Mouse (Mus musculus) CH12.LX (cell line): ENCODE measurements at regions not wholly inside any gene's neighbourhood (a gene's known extent, or its start where the extent isn't known, plus 50 kb on each side); places are given as distances from the start of the nearest gene placed in this dataset.

Experiments
- DNase-seq: peaks from one replicate; pipeline ENCODE4 v3.0.0-alpha.2; 2013; ENCODE audit errors: extremely low read depth
- H3K27ac ChIP-seq: 2 replicates; pipeline ENCODE4 v1.5.1; 2012; ENCODE audit warnings: low read depth, mild to moderate bottlenecking, control low read depth, moderate library complexity; ENCODE audit not compliant: insufficient read depth
- H3K27me3 ChIP-seq: replicated peaks from 2 replicates; pipeline ENCODE3; 2012; ENCODE audit warnings: inconsistent platforms
- H3K36me3 ChIP-seq, 2 experiments: replicated peaks in 1 of 2; 2 replicates each; pipeline versions ENCODE3 to v1.6.1; 2012; ENCODE audit warnings: inconsistent platforms in 1 of 2, low read length in 1 of 2, mild to moderate bottlenecking in 1 of 2, mixed read lengths in 1 of 2, moderate library complexity in 1 of 2; ENCODE audit not compliant: control insufficient read depth in 1 of 2, insufficient read depth in 1 of 2
- H3K4me1 ChIP-seq, 2 experiments: 2 replicates each; pipeline ENCODE4 v1.6.1; 2012; ENCODE audit warnings: inconsistent platforms in 1 of 2, moderate library complexity in 1 of 2; ENCODE audit not compliant: insufficient read depth in 2 of 2, control insufficient read depth in 1 of 2
- H3K4me2 ChIP-seq: 2 replicates; pipeline ENCODE4 v1.6.1; 2012; ENCODE audit warnings: low read depth, mild to moderate bottlenecking, control low read depth; ENCODE audit not compliant: poor library complexity, insufficient read depth, severe bottlenecking
- H3K4me3 ChIP-seq, 3 experiments: fragments of 150-350 bp in 1 of 3; sonication (generic) in 1 of 3; replicated peaks in 1 of 3; 2 replicates each; pipeline versions ENCODE3 to v1.5.1; 2011 to 2012; ENCODE audit warnings: low read depth in 2 of 3, low read length in 2 of 3, mild to moderate bottlenecking in 2 of 3, moderate library complexity in 2 of 3, control low read depth in 1 of 3, improper control_type of control experiment in 1 of 3, inconsistent platforms in 1 of 3, mixed read lengths in 1 of 3; ENCODE audit not compliant: poor library complexity in 1 of 3
- H3K79me2 ChIP-seq: replicated peaks from 2 replicates; pipeline ENCODE4 v1.6.1; 2012; ENCODE audit warnings: mild to moderate bottlenecking, moderate library complexity; ENCODE audit not compliant: control insufficient read depth, poor library complexity, insufficient read depth, severe bottlenecking; ENCODE audit errors: extremely low read depth
- H3K9ac ChIP-seq: 2 replicates; pipeline ENCODE4 v1.6.1; 2012; ENCODE audit warnings: low read depth, mild to moderate bottlenecking, control low read depth, moderate library complexity; ENCODE audit not compliant: insufficient read depth
- H3K9me3 ChIP-seq: replicated peaks from 2 replicates; pipeline ENCODE3; 2012; ENCODE audit warnings: low read length, inconsistent platforms, mixed read lengths
- CTCF ChIP-seq, 2 experiments: IDR thresholded peaks in 1 of 2; conservative IDR thresholded peaks in 1 of 2; 2 replicates each; pipeline ENCODE4 v1.5.1; 2011 to 2012; ENCODE audit warnings: low read depth in 2 of 2, low read length in 2 of 2, improper control_type of control experiment in 1 of 2, inconsistent platforms in 1 of 2, mild to moderate bottlenecking in 1 of 2, moderate library complexity in 1 of 2
- E2F4 ChIP-seq: IDR thresholded peaks from 2 replicates; pipeline ENCODE4 v1.6.1; 2011; ENCODE audit warnings: low read depth, low read length, improper control_type of control experiment; ENCODE audit not compliant: insufficient replicate concordance
- EP300 ChIP-seq: IDR thresholded peaks from 2 replicates; pipeline ENCODE4 v1.6.1; 2011; ENCODE audit warnings: low read length, improper control_type of control experiment
- HCFC1 ChIP-seq: IDR thresholded peaks from 2 replicates; pipeline ENCODE4 v1.6.1; 2012; ENCODE audit warnings: low read depth, mild to moderate bottlenecking, inconsistent platforms, low read length, improper control_type of control experiment
- MAZ ChIP-seq: IDR thresholded peaks from 2 replicates; pipeline ENCODE4 v1.6.1; 2012; ENCODE audit warnings: low read depth, mild to moderate bottlenecking, inconsistent platforms, low read length, improper control_type of control experiment, moderate library complexity
- MEF2A ChIP-seq: IDR thresholded peaks from 2 replicates; pipeline ENCODE4 v1.6.1; 2014; ENCODE audit warnings: low read depth, mild to moderate bottlenecking, inconsistent platforms, low read length, improper control_type of control experiment, borderline replicate concordance
- RAD21 ChIP-seq: IDR thresholded peaks from 2 replicates; pipeline ENCODE4 v1.6.1; 2011; ENCODE audit warnings: low read depth, mild to moderate bottlenecking, low read length, improper control_type of control experiment, moderate library complexity
- TCF12 ChIP-seq: IDR thresholded peaks from 2 replicates; pipeline ENCODE4 v1.6.1; 2014; ENCODE audit warnings: low read depth, mild to moderate bottlenecking, inconsistent platforms, low read length, improper control_type of control experiment
- ZKSCAN1 ChIP-seq: IDR thresholded peaks from 2 replicates; pipeline ENCODE4 v1.6.1; 2012; ENCODE audit warnings: low read depth, inconsistent platforms, low read length, improper control_type of control experiment, borderline replicate concordance
- dilution Hi-C: fragments of 300-500 bp; cut with MboI; formaldehyde crosslinking; loops from 2 replicates; pipeline ENCODE4 v1.14.3; 2020; ENCODE audit warnings: low sequenced_read_pairs; ENCODE audit not compliant: extremely low pct_unique_long_range_greater_than_20kb, extremely low pct_ligation_motif_present
- in situ Hi-C: fragments of 300-500 bp; cut with MboI; formaldehyde crosslinking; loops from 3 replicates; pipeline ENCODE4 v1.14.3; 2019; ENCODE audit warnings: low sequenced_read_pairs, low pct_ligation_motif_present, low pct_unique_long_range_greater_than_20kb, mixed read lengths

- no peak overlapping the region for H3K4me3 ChIP-seq
- H3K4me1 ChIP-seq = no peaks in the 10 kb centered on the region
- no peaks in the 10 kb centered on the region for H3K79me2 ChIP-seq
- TF ChIP-seq MAZ (no peak), HCFC1 (no peak)
- TF ChIP-seq, all 38 proteins: peak for 0
- Histone ChIP-seq H3K36me3 (no peaks in the 10 kb centered on the region), H3K9ac (no peak overlapping the region), H3K27ac (no peak overlapping the region), H3K27me3 (no peaks in the 10 kb centered on the region), H3K4me2 (no peak overlapping the region), H3K9me3 (peaks cover 35% of the 10 kb centered on the region)
- no peak for DNase-seq
- dilution Hi-C loops (no loop called here), in situ Hi-C loops (no loop called here)
Measured at GRCm38 (mm10) chr16:47798838-47799237, 484.7 kb upstream of the Dppa4 start.

- Histone ChIP-seq H3K79me2 (no peaks in the 10 kb centered on the region), H3K9me3 (peaks cover 25% of the 10 kb centered on the region)
- TF ChIP-seq CTCF (conservative IDR thresholded peaks at IDR 0.05 in 1 of 2, IDR thresholded peaks at IDR 0.05 in 1 of 2; ENCODE audit: low read depth in 2 of 2, low read length in 2 of 2) (no peak), E2F4 (no peak), EP300 (no peak), MAZ (no peak), ZKSCAN1 (no peak), RAD21 (no peak), TCF12 (no peak), MEF2A (no peak)
- TF ChIP-seq, all 38 proteins: peak for 0
- in situ Hi-C loops (no loop called here), dilution Hi-C loops (no loop called here)
- Histone ChIP-seq H3K4me1 (0 out of 4 replicates have a peak, but pooled peaks cover 0 to 2% of the 10 kb centered on the region in 2 experiments), H3K4me3 (no peak overlapping the region), H3K27me3 (no peaks in the 10 kb centered on the region), H3K36me3 (no peaks in the 10 kb centered on the region), H3K27ac (no peak overlapping the region), H3K9ac (no peak overlapping the region), H3K4me2 (no peak overlapping the region)
- DNase-seq = no peak
Measured at GRCm38 (mm10) chr16:47843169-47843568, 440.4 kb upstream of the Dppa4 start.

- dilution Hi-C loops (no loop called here), in situ Hi-C loops (no loop called here)
- DNase-seq = no peak
- no peak overlapping the region for H3K4me3 ChIP-seq
- no peaks in the 10 kb centered on the region for H3K4me1 ChIP-seq
- no peak overlapping the region for H3K9ac ChIP-seq
- H3K79me2 ChIP-seq = no peaks in the 10 kb centered on the region
- H3K27ac ChIP-seq = no peak overlapping the region
- no peak overlapping the region for H3K4me2 ChIP-seq
- no peak for TF ChIP-seq MAZ
- H3K36me3 ChIP-seq = no peaks in the 10 kb centered on the region
- H3K9me3 ChIP-seq = peaks cover 29% of the 10 kb centered on the region
- no peaks in the 10 kb centered on the region for H3K27me3 ChIP-seq
Measured at GRCm38 (mm10) chr16:47851631-47852030, 431.9 kb upstream of the Dppa4 start.
